Mouse (Mus musculus) stomach, embryonic 16.5 days (tissue): ENCODE results near the gene Lrrc55. TPM values are rescaled to one million over a fixed set of nuclear protein-coding genes. Genes with fewer than 3 reads are reported as not detected.

Experiments
- ATAC-seq: fragments of 200-750 bp; cut with Nextera tagmentation; 2 replicates; pipeline ENCODE4 v1.8.0; 2017; ENCODE audit warnings: moderate number of reproducible peaks, moderate TSS enrichment; ENCODE audit not compliant: insufficient read depth, low FRiP score
- H3K27ac ChIP-seq: fragments of 300-500 bp; sonication (generic); 2 replicates; pipeline ENCODE4 v1.5.1; 2014; ENCODE audit warnings: low read length
- H3K27me3 ChIP-seq: fragments of 300-500 bp; sonication (generic); 2 replicates; pipeline ENCODE4 v1.6.1; 2014; ENCODE audit warnings: low read length, control low read depth, mixed read lengths; ENCODE audit not compliant: control insufficient read depth, insufficient read depth
- H3K36me3 ChIP-seq: fragments of 300-500 bp; sonication (generic); 2 replicates; pipeline ENCODE4 v1.6.1; 2014; ENCODE audit warnings: low read length; ENCODE audit not compliant: control insufficient read depth, insufficient read depth
- H3K4me1 ChIP-seq: fragments of 300-500 bp; sonication (generic); 2 replicates; pipeline ENCODE4 v1.6.1; 2014; ENCODE audit warnings: low read length, control low read depth, mixed read lengths; ENCODE audit not compliant: control insufficient read depth, insufficient read depth
- H3K4me2 ChIP-seq: fragments of 300-500 bp; sonication (generic); 2 replicates; pipeline ENCODE4 v1.6.1; 2014; ENCODE audit warnings: low read depth, low read length, mixed read lengths
- H3K4me3 ChIP-seq: fragments of 300-500 bp; sonication (generic); replicated peaks from 2 replicates; pipeline ENCODE4 v1.5.1; 2014; ENCODE audit warnings: mild to moderate bottlenecking, low read length
- H3K9ac ChIP-seq: fragments of 300-500 bp; sonication (generic); 2 replicates; pipeline ENCODE4 v1.6.1; 2014; ENCODE audit warnings: low read length
- H3K9me3 ChIP-seq: fragments of 300-500 bp; sonication (generic); replicated peaks from 2 replicates; pipeline ENCODE4 v1.6.1; 2016; ENCODE audit warnings: low read length, control low read depth; ENCODE audit not compliant: control insufficient read depth
- WGBS: fragments of 180-500 bp; shearing (Covaris S2); extraction: QIAGEN DNeasy Blood & Tissue Kit; methylation state at CpG from one replicate; pipeline ENCODE4 v1.1.7; 2014; 5-methylcytosine and 5-hydroxymethylcytosine counted together
- polyA plus RNA-seq: library from polyadenylated mRNA; unstranded; fragments of >200 nt; fragmentation: Nextera tagmentation; extraction: Ambion mirVana; gene quantifications from 2 replicates; pipeline ENCODE4 v1.2.1, GENCODE M21; 2015

The Lrrc55 gene
- polyA plus RNA-seq, 1 experiment from 2014 or later, result 3.0 TPM

- no peaks in the 10 kb centered on the region for H3K27me3 ChIP-seq
- no peaks in the 10 kb centered on the region for H3K9me3 ChIP-seq
- no peak for ATAC-seq
- no peak overlapping the region for H3K27ac ChIP-seq
- H3K36me3 ChIP-seq, result no peaks in the 10 kb centered on the region
- no peak overlapping the region for H3K4me2 ChIP-seq
- no peak overlapping the region for H3K4me3 ChIP-seq
- H3K4me1 ChIP-seq, result no peaks in the 10 kb centered on the region
- H3K9ac ChIP-seq, result no peak overlapping the region
Observed at GRCm38 (mm10) chr2:85140833-85141232, 56.2 kb downstream of the Lrrc55 start.

- Histone ChIP-seq H3K4me3 (peak overlapping the region; percentile 27), H3K27ac (peak overlapping the region; percentile 17; the same call in 1 of the 2 replicates), H3K4me1 (no peaks in the 10 kb centered on the region), H3K9me3 (no peaks in the 10 kb centered on the region), H3K9ac (no peak overlapping the region), H3K36me3 (no peaks in the 10 kb centered on the region), H3K4me2 (no peak overlapping the region), H3K27me3 (no peaks in the 10 kb centered on the region)
- ATAC-seq, result no peak
- WGBS, result 66% methylated on average over 7 of the region's 7 CpGs
Observed at GRCm38 (mm10) chr2:85139846-85140245, 57.2 kb downstream of the Lrrc55 start.

GRCm38 (mm10) chr2:85139393-85139792, 57.6 kb downstream of the Lrrc55 start:
- WGBS, result 52% methylated on average over 4 of the region's 4 CpGs
- Histone ChIP-seq H3K4me1 (no peaks in the 10 kb centered on the region), H3K9ac (peak overlapping the region; percentile 49; the same call in 1 of the 2 replicates), H3K9me3 (no peaks in the 10 kb centered on the region), H3K27ac (peak overlapping the region; percentile 17; the same call in 1 of the 2 replicates), H3K36me3 (no peaks in the 10 kb centered on the region), H3K27me3 (no peaks in the 10 kb centered on the region), H3K4me2 (no peak overlapping the region), H3K4me3 (peak overlapping the region; percentile 27)
- no peak for ATAC-seq

GRCm38 (mm10) chr2:85138143-85138542, 58.9 kb downstream of the Lrrc55 start:
- no peak overlapping the region for H3K4me2 ChIP-seq
- H3K9me3 ChIP-seq, result no peaks in the 10 kb centered on the region
- no peaks in the 10 kb centered on the region for H3K36me3 ChIP-seq
- no peaks in the 10 kb centered on the region for H3K4me1 ChIP-seq
- 28% methylated on average over 2 of the region's 2 CpGs for WGBS
- ATAC-seq, result no peak
- no peaks in the 10 kb centered on the region for H3K27me3 ChIP-seq
- no peak overlapping the region; the same call in 1 of the 2 replicates for H3K9ac ChIP-seq
- peak overlapping the region; percentile 27 for H3K4me3 ChIP-seq
- no peak overlapping the region for H3K27ac ChIP-seq

GRCm38 (mm10) chr2:85137601-85138140, 59.3 kb downstream of the Lrrc55 start:
- WGBS, result 43% methylated on average over 10 of the region's 10 CpGs
- Histone ChIP-seq H3K9ac (0 out of 2 replicates have a peak overlapping the region, but pooled peaks have one; percentile 29), H3K27ac (no peak overlapping the region), H3K36me3 (no peaks in the 10 kb centered on the region), H3K9me3 (no peaks in the 10 kb centered on the region), H3K27me3 (no peaks in the 10 kb centered on the region), H3K4me1 (no peaks in the 10 kb centered on the region), H3K4me3 (peak overlapping the region; percentile 27), H3K4me2 (no peak overlapping the region)
- ATAC-seq, result no peak

- 76% methylated on average over 21 of the region's 21 CpGs for WGBS
- H3K36me3 ChIP-seq, result no peaks in the 10 kb centered on the region
- H3K9me3 ChIP-seq, result no peaks in the 10 kb centered on the region
- ATAC-seq, result no peak
- H3K4me3 ChIP-seq, result peak overlapping the region; percentile 27
- H3K27ac ChIP-seq, result peak overlapping the region; percentile 43; the same call in 1 of the 2 replicates
- H3K4me2 ChIP-seq, result no peak overlapping the region
- H3K27me3 ChIP-seq, result no peaks in the 10 kb centered on the region
- peaks cover 2% of the 10 kb centered on the region; the same call in 1 of the 2 replicates for H3K4me1 ChIP-seq
- H3K9ac ChIP-seq, result 0 out of 2 replicates have a peak overlapping the region, but pooled peaks have one; percentile 3
Observed at GRCm38 (mm10) chr2:85136831-85137520, 60.0 kb downstream of the Lrrc55 start.

GRCm38 (mm10) chr2:85136089-85136488, 60.9 kb downstream of the Lrrc55 start, which contains the start of gene Aplnr:
TSS of gene Aplnr (plus strand) at chr2:85136225.
- H3K27ac ChIP-seq, result peak within 1 kb of the TSS; percentile 43; the same call in 1 of the 2 replicates
- peak; percentile 54; the same call in 1 of the 2 replicates for ATAC-seq
- no peaks in the 10 kb centered on the region for H3K36me3 ChIP-seq
- H3K4me1 ChIP-seq, result peaks cover 6% of the 10 kb centered on the region; the same call in 1 of the 2 replicates
- H3K27me3 ChIP-seq, result no peaks in the 10 kb centered on the region
- 28% methylated on average over 4 of the region's 4 CpGs for WGBS
- H3K9me3 ChIP-seq, result no peaks in the 10 kb centered on the region
- peak within 1 kb of the TSS; percentile 27 for H3K4me3 ChIP-seq
- no peak within 1 kb of the TSS for H3K4me2 ChIP-seq
- H3K9ac ChIP-seq, result 0 out of 2 replicates have a peak within 1 kb of the TSS, but pooled peaks have one; percentile 3

- Histone ChIP-seq H3K4me1 (peaks cover 6% of the 10 kb centered on the region; the same call in 1 of the 2 replicates), H3K4me2 (no peak overlapping the region), H3K9me3 (no peaks in the 10 kb centered on the region), H3K27ac (no peak overlapping the region), H3K9ac (no peak overlapping the region), H3K36me3 (no peaks in the 10 kb centered on the region), H3K27me3 (no peaks in the 10 kb centered on the region), H3K4me3 (no peak overlapping the region)
- no peak for ATAC-seq
- 40% methylated on average over 1 of the region's 1 CpGs for WGBS
Observed at GRCm38 (mm10) chr2:85135099-85135498, 61.9 kb downstream of the Lrrc55 start.

GRCm38 (mm10) chr2:85132204-85132603, 64.8 kb downstream of the Lrrc55 start:
- WGBS, result 26% methylated on average over 2 of the region's 2 CpGs
- H3K4me2 ChIP-seq, result no peak overlapping the region
- no peaks in the 10 kb centered on the region for H3K27me3 ChIP-seq
- H3K9ac ChIP-seq, result no peak overlapping the region
- no peaks in the 10 kb centered on the region for H3K9me3 ChIP-seq
- no peak overlapping the region for H3K27ac ChIP-seq
- no peak for ATAC-seq
- no peak overlapping the region for H3K4me3 ChIP-seq
- H3K36me3 ChIP-seq, result no peaks in the 10 kb centered on the region
- peaks cover 6% of the 10 kb centered on the region; the same call in 1 of the 2 replicates for H3K4me1 ChIP-seq
